Mouse (Mus musculus) adrenal gland (tissue): ENCODE measurements around the gene Ldlrad2.
"Not testable (repeated sequence)": the region's sequence is repeated elsewhere in the genome, so short reads cannot be mapped to it uniquely, and the experiment has no call there.

Source experiments
- intact Hi-C: fragments of 180-260 bp; cut with DNase I; formaldehyde crosslinking; loops from one replicate; pipeline ENCODE4 v1.15.1; 2025
- long read RNA-seq, 2 experiments: library from polyadenylated mRNA; unstranded; transcript quantifications; one replicate each; pipeline ENCODE4 v2.0.0; 2020; ENCODE audit warnings: borderline replicate concordance in 1 of 2; ENCODE audit not compliant: insufficient replicate concordance in 1 of 2

Gene Ldlrad2
- long read RNA-seq, experiment 1, partial matches to known transcripts, result 0 of 2 reads
- long read RNA-seq, experiment 1, other reads (novel, unspliced or antisense), result 2 of 2 reads
- long read RNA-seq, experiment 2, partial matches to known transcripts, result 0 of 2 reads
- long read RNA-seq, experiment 2, other reads (novel, unspliced or antisense), result 2 of 2 reads

DNA sequence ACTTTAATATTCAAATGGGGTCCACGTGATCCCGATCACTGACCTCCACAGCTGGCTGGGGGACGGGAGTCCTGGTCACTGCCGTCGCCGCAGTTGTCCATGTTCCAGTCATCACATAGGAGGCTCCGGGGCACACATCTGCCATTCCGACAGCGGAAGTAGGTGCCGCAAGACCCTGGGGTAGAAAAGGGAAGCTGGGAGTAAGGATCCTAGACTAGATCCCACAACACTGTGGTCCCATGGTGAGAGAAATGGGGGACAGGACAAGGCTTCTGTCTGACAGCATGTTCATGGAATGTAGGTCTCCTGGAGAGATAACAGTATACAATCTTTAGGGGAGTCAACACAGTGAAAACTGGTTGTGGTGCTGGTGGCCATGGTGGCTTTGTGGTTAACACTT, at the start of gene Ldlrad2:
Ldlrad2 (minus strand) TSS at position 101 of the 400 bp plus-strand sequence.
- intact Hi-C loops, result no loop called here

DNA sequence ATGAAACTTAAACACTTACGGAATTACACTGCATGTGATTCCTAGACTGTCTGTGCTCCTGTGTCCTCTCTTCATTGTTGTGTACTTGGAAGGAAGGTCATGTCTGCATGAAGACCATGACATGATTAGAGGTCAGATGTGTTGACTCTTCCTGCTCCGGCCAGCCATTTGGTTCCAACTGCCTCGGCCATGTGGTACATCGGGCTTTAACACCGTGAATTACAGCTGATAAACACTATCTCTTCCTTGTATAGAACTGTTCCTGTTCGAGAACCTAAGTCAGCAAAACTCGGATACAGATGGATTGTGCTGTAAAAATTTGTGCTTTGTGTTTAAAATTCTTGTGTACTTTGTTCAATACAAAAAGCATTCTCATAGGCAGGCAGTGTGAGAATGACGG, 48.5 kb upstream of the Ldlrad2 start:
- intact Hi-C loops, result no loop called here

GRCm38 (mm10) chr4:137610256-137610655, 35.9 kb upstream of the Ldlrad2 start:
- intact Hi-C loops, result no loop called here

- intact Hi-C loops, result no loop called here
Measured at GRCm38 (mm10) chr4:137609702-137610101, 35.3 kb upstream of the Ldlrad2 start.

GRCm38 (mm10) chr4:137609281-137609680, 34.9 kb upstream of the Ldlrad2 start:
- intact Hi-C loops, result no loop called here

- intact Hi-C loops, result no loop called here
Measured at GRCm38 (mm10) chr4:137607023-137607422, 32.7 kb upstream of the Ldlrad2 start.

DNA sequence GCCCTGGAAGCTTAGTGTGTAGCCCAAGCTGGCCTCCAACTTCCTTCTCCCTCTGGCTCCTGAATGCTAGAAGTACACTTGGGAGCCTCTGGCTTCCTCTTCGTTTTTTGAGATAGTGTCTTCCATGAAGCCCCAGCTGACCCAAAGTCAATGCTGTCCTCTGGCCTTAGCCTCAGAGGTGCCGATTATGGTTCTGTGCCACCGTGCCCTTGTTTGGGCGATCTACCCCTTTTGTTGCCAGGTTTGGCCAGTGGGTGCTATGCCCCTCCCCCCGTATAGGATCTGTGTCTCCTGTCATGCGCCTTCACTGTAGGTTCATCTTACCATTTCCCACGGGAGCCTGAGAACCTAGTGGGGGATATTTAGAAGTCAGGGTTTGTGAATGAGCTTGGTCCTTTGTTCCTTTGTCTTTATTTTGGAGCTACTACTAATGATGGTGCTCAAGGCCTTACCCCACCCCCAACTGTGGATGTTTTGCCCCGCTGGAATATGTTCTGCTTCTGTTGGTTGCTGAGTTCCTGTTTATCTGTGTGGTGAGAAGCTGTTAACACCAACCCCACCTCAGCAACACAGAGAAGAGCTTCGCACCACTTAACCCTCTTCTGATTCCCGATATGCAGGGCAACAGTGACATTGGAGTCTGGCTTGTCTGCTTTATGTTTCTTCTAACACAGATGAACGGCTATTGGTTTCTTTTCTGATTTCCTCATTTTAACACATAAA, 29.2 kb upstream of the Ldlrad2 start:
- intact Hi-C loops, result no loop called here

- intact Hi-C loops, result loop anchor here (5.0 kb wide), 1 partner anchor 34 kb away; no protein-coding TSS in a partner anchor
Measured at GRCm38 (mm10) chr4:137598577-137598976, 24.2 kb upstream of the Ldlrad2 start.

DNA sequence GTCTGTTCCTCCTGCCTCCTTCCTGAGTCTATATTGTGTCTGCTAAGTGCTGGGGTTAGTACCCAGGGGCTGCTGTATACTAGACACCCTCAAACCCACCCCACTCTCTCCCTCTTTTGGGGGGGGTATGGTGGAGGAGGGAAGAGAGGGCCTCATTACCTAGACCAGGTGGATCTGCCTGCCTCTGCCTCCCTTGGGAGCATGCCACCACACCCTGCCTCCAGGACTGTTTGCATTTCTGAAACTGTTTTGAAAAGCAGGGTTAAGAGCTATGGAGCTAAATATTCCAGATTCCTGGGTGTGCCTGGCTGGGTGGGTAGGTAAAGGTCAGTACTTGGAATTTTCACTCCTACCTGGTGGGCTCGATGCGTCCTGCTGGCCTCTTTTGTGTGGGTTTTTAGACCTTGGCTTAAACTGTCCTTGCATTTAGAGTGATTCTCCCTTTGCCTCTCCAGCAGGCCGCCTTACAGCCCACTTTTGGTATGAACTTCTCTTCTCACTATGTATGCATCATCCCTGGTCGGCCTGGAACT, 22.8 kb upstream of the Ldlrad2 start:
- intact Hi-C loops, result loop anchor here (5.0 kb wide), 1 partner anchor 35 kb away; no protein-coding TSS in a partner anchor

- intact Hi-C loops, result loop anchor here (5.0 kb wide), 1 partner anchor 38 kb away; no protein-coding TSS in a partner anchor
Measured at GRCm38 (mm10) chr4:137594496-137595270, 20.3 kb upstream of the Ldlrad2 start.

- intact Hi-C loops, result no loop called here
Measured at GRCm38 (mm10) chr4:137593601-137594495, 19.5 kb upstream of the Ldlrad2 start, which contains the start of gene Usp48. TSS of gene Usp48 (plus strand) at chr4:137593755.

DNA sequence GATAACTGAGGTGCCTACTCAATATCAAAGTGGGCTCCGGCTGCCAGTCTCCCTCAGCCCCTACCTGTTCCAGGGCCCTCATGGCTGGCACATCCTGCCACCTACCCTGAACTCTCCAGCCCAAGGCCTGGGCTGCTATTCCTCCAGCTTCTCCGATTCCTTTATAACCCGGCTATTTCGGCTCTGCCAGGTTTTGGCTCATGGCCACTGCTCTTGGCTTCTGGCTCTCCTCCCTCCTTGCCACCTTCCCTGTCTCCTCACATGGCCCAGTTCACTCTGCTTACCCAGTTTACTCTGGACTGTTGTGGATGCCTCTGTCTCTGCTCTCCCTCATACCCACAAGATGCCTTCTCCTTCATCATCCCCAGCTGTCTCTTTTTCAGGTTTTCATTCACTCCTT, 16.6 kb upstream of the Ldlrad2 start:
- intact Hi-C loops, result no loop called here

DNA sequence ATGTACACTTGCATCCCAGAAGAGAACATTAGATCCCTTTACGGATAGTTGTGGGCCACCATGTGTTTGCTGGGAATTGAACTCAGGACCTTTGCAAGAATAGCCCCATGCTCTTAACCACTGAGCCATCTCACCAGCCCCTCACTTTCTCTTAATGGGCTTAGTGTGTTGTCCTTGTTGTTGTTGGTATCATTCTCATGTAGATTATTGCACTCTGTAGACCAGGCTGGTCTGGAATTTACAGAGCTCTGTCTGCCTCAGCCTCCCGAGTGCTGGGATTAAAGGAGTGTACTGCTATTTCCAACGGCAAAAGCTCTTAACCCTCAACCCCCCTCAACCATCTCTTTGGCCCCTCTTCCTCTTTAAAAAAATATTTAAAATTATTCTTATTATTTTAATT, 15.2 kb upstream of the Ldlrad2 start:
- intact Hi-C loops, result no loop called here

- intact Hi-C loops, result not testable (repeated sequence)
Measured at GRCm38 (mm10) chr4:137589095-137589494, 14.7 kb upstream of the Ldlrad2 start.

DNA sequence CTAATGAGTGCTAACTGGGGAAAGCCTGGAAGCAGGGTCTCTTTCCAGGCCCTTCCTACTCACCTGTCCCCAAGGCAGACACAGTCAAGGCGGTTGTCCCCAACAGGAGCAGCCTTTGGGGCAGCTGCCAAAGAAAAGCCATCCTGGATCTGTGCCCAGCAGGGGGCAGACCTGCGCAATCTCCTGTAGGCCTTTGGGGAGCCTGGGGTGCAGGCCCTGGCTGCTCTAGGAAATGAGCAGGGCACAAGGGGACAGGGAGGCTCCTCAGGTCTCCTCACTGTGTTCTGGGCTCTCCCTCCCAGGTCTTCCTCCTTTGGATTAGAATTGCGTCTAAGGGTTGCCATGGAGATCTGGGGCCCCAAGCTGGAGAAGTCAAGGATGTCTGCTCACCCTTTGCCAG, 7.4 kb upstream of the Ldlrad2 start:
- intact Hi-C loops, result no loop called here

DNA sequence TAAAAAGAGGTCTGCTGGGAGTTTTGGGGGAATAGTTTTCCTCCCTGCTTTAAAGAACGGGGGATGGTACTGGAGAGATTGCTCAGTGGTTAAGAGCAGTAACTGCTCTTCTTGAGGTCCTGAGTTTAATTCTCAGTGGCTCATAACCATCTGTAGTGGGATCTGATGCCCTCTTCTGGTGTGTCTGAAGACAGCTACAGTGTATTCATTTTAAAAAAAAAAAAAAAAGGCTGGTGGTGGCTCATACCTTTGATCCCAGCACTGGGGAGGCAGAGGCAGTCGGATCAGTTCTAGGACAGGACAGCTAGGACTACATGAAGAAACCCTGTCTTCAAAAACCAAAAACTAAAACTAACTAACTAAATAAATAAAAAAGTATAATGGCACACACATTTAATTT, 5.9 kb upstream of the Ldlrad2 start:
- intact Hi-C loops, result no loop called here

GRCm38 (mm10) chr4:137579789-137580188, 5.4 kb upstream of the Ldlrad2 start:
- intact Hi-C loops, result no loop called here

DNA sequence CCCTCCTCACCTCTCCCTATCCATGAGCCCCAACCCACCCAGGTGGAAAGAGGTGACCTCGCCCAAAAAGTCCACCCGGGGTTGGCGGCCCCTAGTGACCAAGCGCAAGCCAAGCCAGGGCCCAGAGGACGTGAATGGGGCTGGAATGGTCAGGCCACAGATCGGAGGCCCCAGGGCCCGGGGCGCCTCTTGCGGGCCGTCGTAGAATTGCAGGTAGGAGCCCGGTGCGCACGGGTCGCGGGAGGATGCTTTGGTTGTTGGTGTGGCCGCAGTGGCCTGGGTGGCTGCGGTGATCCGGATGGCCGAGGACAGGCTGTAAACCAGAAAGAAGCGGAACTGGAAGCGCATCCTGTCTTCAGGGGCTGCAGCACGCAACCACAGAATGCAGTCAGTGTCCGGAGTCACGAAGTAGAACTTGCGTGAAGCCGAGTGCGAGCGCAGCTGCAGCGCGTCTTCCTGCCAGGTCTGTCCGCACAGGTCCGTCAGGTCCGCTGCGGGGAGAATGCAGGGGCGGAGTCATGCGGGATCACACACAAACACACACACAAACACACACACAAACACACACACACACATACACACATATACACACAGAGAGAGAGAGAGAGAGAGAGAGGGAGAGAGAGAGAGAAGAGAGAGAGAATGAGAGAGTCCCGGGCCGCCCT, 3.9 kb upstream of the Ldlrad2 start:
- intact Hi-C loops, result no loop called here

GRCm38 (mm10) chr4:137577486-137577885, 3.1 kb upstream of the Ldlrad2 start:
- intact Hi-C loops, result no loop called here

- intact Hi-C loops, result no loop called here
Measured at GRCm38 (mm10) chr4:137569873-137570272, 4.5 kb downstream of the Ldlrad2 start.
